10 mouse cellular contexts compared by ENCODE assay signal in the genomic region with DNA sequence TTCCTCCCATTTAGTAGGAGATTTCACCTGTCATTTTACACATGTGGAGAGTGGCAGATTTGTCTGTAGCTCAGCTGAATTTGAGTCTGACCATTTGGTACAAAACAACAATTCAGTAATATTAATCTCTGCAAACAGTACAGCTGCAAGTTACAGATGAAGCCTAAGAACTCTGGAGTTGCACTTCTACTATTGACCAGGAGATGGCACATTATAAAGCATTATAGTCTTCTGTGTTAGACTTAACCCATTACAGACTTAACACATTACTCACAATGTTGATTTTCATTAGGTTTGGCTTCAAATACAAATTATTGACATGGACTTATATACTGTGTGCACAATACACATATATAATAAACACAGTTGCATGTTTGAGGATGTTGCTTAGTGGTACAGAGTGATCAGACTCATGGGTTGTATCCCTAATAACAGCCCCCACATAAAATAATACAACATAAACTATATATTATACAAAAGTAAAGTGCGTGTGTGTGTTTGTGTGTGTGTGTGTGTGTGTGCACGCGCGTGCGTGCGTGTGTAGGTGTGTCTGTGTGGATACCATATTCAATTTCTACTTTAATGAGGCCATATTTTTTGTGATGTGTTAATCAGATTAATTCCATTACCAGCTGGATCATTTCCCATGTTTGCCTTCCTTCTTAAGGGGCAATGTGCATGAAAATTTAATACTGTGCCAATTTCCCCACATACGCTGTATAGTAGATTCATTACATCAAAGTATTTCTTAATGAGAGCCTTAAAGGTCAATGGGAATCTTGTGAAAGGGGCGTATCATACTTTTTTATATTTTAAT. TPM values are rescaled to one million over a fixed set of nuclear protein-coding genes. Genes with fewer than 3 reads are reported as not detected.
DNase-seq lines count a peak whose midpoint lies in the region; ATAC-seq and TF ChIP-seq lines count a peak whose summit lies in the region.
"Had no signal": no experiment of that assay in that cellular context is flagged by ENCODE, and none has a peak within 500 bp of the region (broad histone marks: within the 10 kb centered on the region; RNA-seq: fewer than 3 reads in every experiment).

No protein-coding gene starts in this region.

- no peak overlapping the region for H3K4me3 ChIP-seq in hindbrain, embryonic 11.5 days (ENCODE audit: low read depth, low read length)
- H3K4me3 ChIP-seq in hindbrain, embryonic 10.5 days = no peak overlapping the region
- H3K4me3 ChIP-seq in E14TG2a.4 (replicated peaks; ENCODE audit: low read length) = no peak overlapping the region
- H3K4me3 ChIP-seq: megakaryocyte, embryonic 14.5 days had no signal

- DNase-seq in hindbrain, embryonic 11.5 days (ENCODE audit: low spot score) = peak; percentile 49
- no peak for DNase-seq in hindbrain, embryonic 10.5 days (ENCODE audit: low spot score)
- no peak for DNase-seq in thymus, postnatal 25 days
- no peak for DNase-seq in layer of hippocampus, adult 9-11 months
- DNase-seq: cerebellum, adult 18-20 months had no signal

- H3K9me3 ChIP-seq in hindbrain, embryonic 11.5 days (ENCODE audit: control insufficient read depth, low read length) = no peaks in the 10 kb centered on the region
- H3K9me3 ChIP-seq in hindbrain, embryonic 10.5 days = no peaks in the 10 kb centered on the region
- H3K9me3 ChIP-seq in E14TG2a.4 (ENCODE audit: low read length) = no peaks in the 10 kb centered on the region
- H3K9me3 ChIP-seq: megakaryocyte, embryonic 14.5 days had no signal

- peak; percentile 54; the same call in 1 of the 2 replicates for ATAC-seq in hindbrain, embryonic 11.5 days (ENCODE audit: low FRiP score)
- peak; percentile 97 for ATAC-seq in common myeloid progenitor, adult 5-6 weeks (replicated peaks; ENCODE audit: low read depth, poor library complexity, severe bottlenecking)
- ATAC-seq in megakaryocyte-erythroid progenitor cell, adult 5-6 weeks (replicated peaks; ENCODE audit: low FRiP score, low TSS enrichment, poor library complexity, severe bottlenecking) = peak; percentile 84
- no peak for ATAC-seq in inflammation-experienced regulatory T-cells, adult 6 months

- no peak overlapping the region for H3K27ac ChIP-seq in hindbrain, embryonic 11.5 days (ENCODE audit: low read depth, low read length)
- no peak overlapping the region for H3K27ac ChIP-seq in hindbrain, embryonic 10.5 days

- no peaks in the 10 kb centered on the region for H3K36me3 ChIP-seq in hindbrain, embryonic 11.5 days (ENCODE audit: control insufficient read depth, insufficient read depth, low read length)
- H3K36me3 ChIP-seq in hindbrain, embryonic 10.5 days = no peaks in the 10 kb centered on the region
- H3K36me3 ChIP-seq in E14TG2a.4 (ENCODE audit: insufficient read depth, low read length) = no peaks in the 10 kb centered on the region

- peak; percentile 67 for TF ChIP-seq CTCF in E14TG2a.4 (conservative IDR thresholded peaks at IDR 0.05; ENCODE audit: low read length)

- no peaks in the 10 kb centered on the region for H3K4me1 ChIP-seq in hindbrain, embryonic 11.5 days (replicated peaks; ENCODE audit: control insufficient read depth, insufficient read depth, low read length)
- H3K4me1 ChIP-seq in hindbrain, embryonic 10.5 days (replicated peaks) = no peaks in the 10 kb centered on the region
- no peaks in the 10 kb centered on the region for H3K4me1 ChIP-seq in E14TG2a.4 (replicated peaks; ENCODE audit: low read depth, low read length)
- H3K4me1 ChIP-seq: megakaryocyte, embryonic 14.5 days had no signal

- no peak overlapping the region for H3K9ac ChIP-seq in hindbrain, embryonic 11.5 days (ENCODE audit: low read depth, low read length)

- H3K27me3 ChIP-seq in hindbrain, embryonic 11.5 days (ENCODE audit: control insufficient read depth, insufficient read depth, low read length) = no peaks in the 10 kb centered on the region
- no peaks in the 10 kb centered on the region for H3K27me3 ChIP-seq in hindbrain, embryonic 10.5 days (ENCODE audit: insufficient read depth, poor library complexity, severe bottlenecking)
- H3K27me3 ChIP-seq in E14TG2a.4 (ENCODE audit: insufficient read depth, low read length) = no peaks in the 10 kb centered on the region
- H3K27me3 ChIP-seq: megakaryocyte, embryonic 14.5 days had no signal

- H3K4me2 ChIP-seq in hindbrain, embryonic 11.5 days (replicated peaks; ENCODE audit: low read depth, low read length) = no peak overlapping the region

- 90% methylated on average over 8 of the region's 8 CpGs for WGBS in hindbrain, embryonic 11.5 days
- 85% methylated on average over 8 of the region's 8 CpGs for WGBS in hindbrain, embryonic 10.5 days

RNA-seq across cellular contexts. Expression of gene Luzp2, which starts 10.8 kb away (rescaled TPM):
- polyA plus RNA-seq in hindbrain, embryonic 11.5 days (2014; fragmentation: Nextera tagmentation; extraction: Ambion mirVana) = 2.3 and 3.5 TPM in 2 replicates
- 0.81 and 1.4 TPM in 2 replicates for polyA plus RNA-seq in hindbrain, embryonic 10.5 days (2016; fragmentation: Nextera tagmentation; extraction: Ambion mirVana)
- not detected in 2 replicates for total RNA-seq in common myeloid progenitor, adult 5-6 weeks (2017)
- not detected in 2 replicates for total RNA-seq in megakaryocyte-erythroid progenitor cell, adult 5-6 weeks (2014; fragmentation: Nextera tagmentation)
- total RNA-seq in megakaryocyte-erythroid progenitor cell, adult 5-6 weeks (2017) = not detected in 2 replicates
- polyA plus RNA-seq in inflammation-experienced regulatory T-cells, adult 6 months (2017; shearing (Covaris generic)) = not detected
